Mouse (Mus musculus): ENCODE results near the gene Prickle1. TPM values are rescaled to one million over a fixed set of nuclear protein-coding genes. Genes with fewer than 3 reads are reported as not detected.

Gene Prickle1
- total and polyA plus RNA-seq, 3 experiments: 0.64 to 1.8 (median 1.7) TPM

DNA sequence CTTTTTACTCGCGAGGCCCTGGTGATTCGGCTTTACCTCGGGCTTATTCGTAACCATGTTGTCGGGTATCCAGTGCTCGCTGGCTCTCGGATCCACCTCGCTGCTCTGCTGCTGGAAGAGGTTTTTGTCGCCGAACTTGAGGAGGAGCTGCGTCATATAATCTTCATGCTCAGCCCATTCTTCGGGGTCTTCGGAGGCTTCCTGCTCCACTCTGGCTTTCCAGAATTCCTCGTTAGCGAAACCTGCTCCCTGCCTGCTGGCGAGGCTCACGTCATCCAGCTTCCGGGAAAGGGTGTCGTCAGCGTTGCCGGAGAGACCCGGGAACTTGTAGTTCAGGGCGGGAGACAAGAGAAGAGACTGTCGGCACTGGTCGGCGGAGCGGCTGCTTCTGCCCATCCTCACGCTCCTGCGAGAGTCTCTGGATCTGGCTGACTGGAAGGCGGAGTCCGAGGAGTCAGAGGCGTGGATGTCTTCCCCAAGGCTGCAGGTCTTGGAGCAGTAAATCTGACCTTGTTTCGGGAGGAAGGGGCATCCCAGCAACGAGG lies 92.4 kb downstream of the Prickle1 start:
- TF ChIP-seq POLR2AphosphoS2 (IDR thresholded peaks at IDR 0.05; ENCODE audit: low read depth, low read length) (no peak), CHD2 (IDR thresholded peaks at IDR 0.05; ENCODE audit: low read length) (no peak), MYC (IDR thresholded peaks at IDR 0.05; ENCODE audit: low read depth, low read length) (no peak), KAT2A (IDR thresholded peaks at IDR 0.05; ENCODE audit: insufficient replicate concordance, low read length) (no peak), USF1 (IDR thresholded peaks at IDR 0.05; ENCODE audit: low read depth, low read length) (no peak), ZC3H11A (IDR thresholded peaks at IDR 0.05; ENCODE audit: low read depth, low read length) (no peak), ZKSCAN1 (IDR thresholded peaks at IDR 0.05; ENCODE audit: borderline replicate concordance, low read depth, low read length) (no peak), ZMIZ1 (IDR thresholded peaks at IDR 0.05; ENCODE audit: low read depth, low read length) (no peak), UBTF (IDR thresholded peaks at IDR 0.05; ENCODE audit: low read depth, low read length) (no peak), JUND (conservative IDR thresholded peaks at IDR 0.05; ENCODE audit: low read depth, low read length) (no peak), POLR2A (IDR thresholded peaks at IDR 0.05; ENCODE audit: low read depth, low read length) (no peak), ZNF384 (IDR thresholded peaks at IDR 0.05; ENCODE audit: low read depth, low read length) (no peak), ETS1 (conservative IDR thresholded peaks at IDR 0.05; ENCODE audit: low read depth, low read length) (no peak), GABPA (IDR thresholded peaks at IDR 0.05; ENCODE audit: insufficient replicate concordance, low read depth, low read length) (no peak), SIN3A (IDR thresholded peaks at IDR 0.05; ENCODE audit: low read length) (no peak), JUN (IDR thresholded peaks at IDR 0.05; ENCODE audit: insufficient read depth, low read depth, low read length) (no peak), NRF1 (IDR thresholded peaks at IDR 0.05; ENCODE audit: low read depth, low read length) (no peak), MEF2A (IDR thresholded peaks at IDR 0.05; ENCODE audit: borderline replicate concordance, low read depth, low read length) (no peak), HCFC1 (IDR thresholded peaks at IDR 0.05; ENCODE audit: low read depth, low read length) (no peak), TCF12 (IDR thresholded peaks at IDR 0.05; ENCODE audit: low read depth, low read length) (no peak)
- H3K9me3 ChIP-seq (replicated peaks; ENCODE audit: low read length): no peaks in the 10 kb centered on the region
- no peak overlapping the region for H3K4me2 ChIP-seq (ENCODE audit: insufficient read depth, low read depth, poor library complexity, severe bottlenecking)
- dilution Hi-C loops (cut with MboI; ENCODE audit: extremely low pct_ligation_motif_present, extremely low pct_unique_long_range_greater_than_20kb, low sequenced_read_pairs): no loop called here
- no peak overlapping the region for H3K27ac ChIP-seq (ENCODE audit: insufficient read depth, low read depth)
- peaks cover 7 to 69% of the 10 kb centered on the region in 2 experiments for H3K36me3 ChIP-seq (replicated peaks in 1 of 2; ENCODE audit: control insufficient read depth in 1 of 2, insufficient read depth in 1 of 2, low read length in 1 of 2)
- H3K4me3 ChIP-seq (replicated peaks in 1 of 3; ENCODE audit: low read depth in 2 of 3, low read length in 2 of 3, poor library complexity in 1 of 3): no peak overlapping the region
- DNase-seq (ENCODE audit: extremely low read depth): no peak
- no peaks in the 10 kb centered on the region for H3K4me1 ChIP-seq (ENCODE audit: control insufficient read depth in 1 of 2, insufficient read depth in 2 of 2)
- H3K27me3 ChIP-seq (replicated peaks): no peaks in the 10 kb centered on the region
- no peaks in the 10 kb centered on the region for H3K79me2 ChIP-seq (replicated peaks; ENCODE audit: control insufficient read depth, extremely low read depth, insufficient read depth, poor library complexity, severe bottlenecking)
- no peak overlapping the region for H3K9ac ChIP-seq (ENCODE audit: insufficient read depth, low read depth)
- in situ Hi-C loops (cut with MboI; ENCODE audit: low pct_ligation_motif_present, low pct_unique_long_range_greater_than_20kb, low sequenced_read_pairs): no loop called here

DNA sequence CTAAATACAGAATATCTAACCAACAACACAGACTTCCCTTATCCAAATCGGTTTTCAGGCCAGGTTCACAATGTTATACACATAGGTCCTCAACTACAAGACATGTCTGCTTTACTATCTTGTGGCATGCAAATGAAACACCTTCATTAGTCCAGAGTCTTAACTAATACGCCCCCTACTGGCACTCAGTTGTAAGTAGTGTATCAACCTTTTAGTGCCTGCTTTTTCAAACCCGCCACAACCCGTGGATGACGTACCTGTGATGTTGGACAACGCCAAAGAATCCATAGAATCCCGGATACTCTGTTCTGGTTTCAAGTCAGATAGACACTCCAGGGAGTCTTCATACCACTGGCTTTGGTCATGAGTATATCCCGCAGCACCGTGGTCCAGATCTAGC lies 93.0 kb downstream of the Prickle1 start:
- in situ Hi-C loops (cut with MboI; ENCODE audit: low pct_ligation_motif_present, low pct_unique_long_range_greater_than_20kb, low sequenced_read_pairs): no loop called here
- Histone ChIP-seq H3K79me2 (replicated peaks; ENCODE audit: control insufficient read depth, extremely low read depth, insufficient read depth, poor library complexity, severe bottlenecking) (no peaks in the 10 kb centered on the region), H3K27me3 (replicated peaks) (no peaks in the 10 kb centered on the region), H3K4me1 (ENCODE audit: control insufficient read depth in 1 of 2, insufficient read depth in 2 of 2) (no peaks in the 10 kb centered on the region), H3K4me2 (ENCODE audit: insufficient read depth, low read depth, poor library complexity, severe bottlenecking) (no peak overlapping the region), H3K9ac (ENCODE audit: insufficient read depth, low read depth) (no peak overlapping the region), H3K4me3 (replicated peaks in 1 of 3; ENCODE audit: low read depth in 2 of 3, low read length in 2 of 3, poor library complexity in 1 of 3) (no peak overlapping the region), H3K36me3 (replicated peaks in 1 of 2; ENCODE audit: control insufficient read depth in 1 of 2, insufficient read depth in 1 of 2, low read length in 1 of 2) (peaks cover 10 to 74% of the 10 kb centered on the region in 2 experiments), H3K27ac (ENCODE audit: insufficient read depth, low read depth) (no peak overlapping the region), H3K9me3 (replicated peaks; ENCODE audit: low read length) (no peaks in the 10 kb centered on the region)
- dilution Hi-C loops (cut with MboI; ENCODE audit: extremely low pct_ligation_motif_present, extremely low pct_unique_long_range_greater_than_20kb, low sequenced_read_pairs): no loop called here
- no peak for DNase-seq (ENCODE audit: extremely low read depth)
- no peak for TF ChIP-seq MEF2A (IDR thresholded peaks at IDR 0.05; ENCODE audit: borderline replicate concordance, low read depth, low read length)
- TF ChIP-seq SMC3 (IDR thresholded peaks at IDR 0.05; ENCODE audit: low read depth, low read length): no peak
- peak; percentile 25 to 36; a peak in 2 of 4 replicates for TF ChIP-seq CTCF (conservative IDR thresholded peaks at IDR 0.05 in 1 of 2, IDR thresholded peaks at IDR 0.05 in 1 of 2; ENCODE audit: low read depth in 2 of 2, low read length in 2 of 2)
